Mouse (Mus musculus) lung, postnatal 36 days (tissue): ENCODE measurements at regions not wholly inside any gene's neighbourhood (a gene's known extent, or its start where the extent isn't known, plus 50 kb on each side); places are given as distances from the start of the nearest gene placed in this dataset.

Source experiments
- DNase-seq: peaks from one replicate; pipeline ENCODE4 v3.0.0; 2022; ENCODE audit warnings: mixed read lengths

DNA sequence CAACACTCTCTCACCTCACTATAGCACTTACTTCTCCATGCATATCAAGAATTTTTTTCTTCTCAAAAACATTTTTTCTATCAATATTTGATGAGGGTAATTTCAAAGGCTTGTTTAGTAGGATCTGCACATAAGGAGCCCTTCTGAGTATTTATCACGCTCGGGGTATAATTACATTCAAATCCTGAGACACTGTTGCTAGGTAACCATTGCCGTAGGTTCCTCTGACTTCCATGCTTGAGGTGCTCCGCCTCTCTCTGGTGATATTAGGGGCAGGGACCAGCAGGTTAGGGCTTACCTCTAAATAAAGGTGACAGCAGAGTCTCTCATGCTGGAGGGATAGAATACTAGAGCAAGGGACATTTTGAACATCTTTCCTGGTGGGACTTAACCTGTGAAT, 54.4 kb upstream of the 9630041A04Rik start:
- DNase-seq: no peak

DNA sequence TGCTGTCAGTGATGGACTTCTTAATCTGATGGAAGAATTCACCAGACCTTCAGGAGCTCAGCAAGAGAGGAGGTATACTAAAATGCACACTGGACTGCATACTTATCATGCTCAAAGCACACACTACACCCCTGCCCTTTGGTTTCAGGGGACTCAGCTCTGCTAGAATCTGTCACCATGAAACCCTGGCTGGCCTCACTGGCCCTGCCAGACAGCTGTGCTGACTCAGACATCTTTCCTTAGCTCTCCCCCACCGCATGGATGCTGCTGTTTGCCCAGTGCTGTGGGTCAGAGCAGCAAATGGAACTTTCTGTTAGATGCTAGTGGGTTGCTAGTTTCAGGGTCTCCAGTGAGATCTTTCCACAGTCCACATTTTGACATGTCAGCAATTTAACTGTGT, 64.9 kb upstream of the 9630041A04Rik start:
- no peak for DNase-seq

DNA sequence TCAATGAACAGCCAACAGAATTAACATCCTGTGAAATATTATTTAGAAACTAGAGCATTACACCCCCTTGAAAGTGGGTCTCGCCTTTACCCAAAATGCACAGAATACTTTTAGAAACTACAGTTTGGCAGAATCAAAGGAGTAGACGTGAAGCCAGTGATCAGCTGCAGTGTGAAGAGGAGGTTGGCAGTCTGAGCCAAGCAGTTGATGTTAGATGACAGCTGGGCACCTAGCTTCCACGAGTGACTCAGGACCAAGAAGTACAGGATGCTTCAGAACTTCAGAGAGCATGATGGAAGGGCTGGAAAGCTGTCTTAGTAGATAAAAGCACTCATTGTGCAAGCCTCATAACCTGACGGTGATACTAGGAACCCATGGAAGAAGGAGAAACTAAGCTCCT, 65.6 kb upstream of the 9630041A04Rik start:
- DNase-seq: no peak

DNA sequence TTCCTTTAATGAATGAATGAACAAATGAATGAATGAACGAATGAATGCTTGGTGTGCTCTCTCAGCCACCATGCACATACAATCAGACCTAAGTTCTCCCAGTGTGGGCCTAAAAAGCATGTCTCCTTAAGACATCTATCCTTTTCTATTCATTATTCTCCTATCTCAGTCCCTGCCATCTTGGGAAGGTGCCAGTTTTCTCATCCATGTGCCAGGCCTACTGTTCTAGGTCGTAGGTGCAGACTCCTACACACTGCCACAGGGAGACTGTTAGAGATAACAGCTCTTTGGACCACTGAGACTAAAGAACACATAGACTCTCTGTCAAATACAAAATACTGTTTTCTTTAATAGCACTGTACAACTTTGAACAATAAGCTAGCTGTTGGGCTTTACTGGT, 66.2 kb upstream of the 9630041A04Rik start:
- DNase-seq: no peak

DNA sequence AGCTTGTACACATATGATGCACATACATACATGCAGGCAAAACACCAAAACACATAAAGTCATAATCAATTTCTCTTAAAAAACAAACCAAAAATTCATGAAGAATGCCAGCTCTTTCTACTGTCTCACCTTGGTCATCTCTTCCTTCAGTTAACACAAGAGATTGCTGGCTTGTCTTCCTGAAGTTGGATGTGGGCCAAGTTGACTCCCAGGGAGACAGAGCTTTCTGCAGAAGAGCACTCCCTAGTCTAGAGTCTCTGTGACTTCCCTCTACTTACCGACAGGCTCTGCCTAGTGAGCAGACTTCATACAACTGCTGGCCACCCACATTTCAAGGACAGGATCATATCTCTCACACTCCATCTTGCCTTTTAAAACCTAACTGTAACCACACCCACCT, 70.7 kb upstream of the 9630041A04Rik start:
- no peak for DNase-seq

DNA sequence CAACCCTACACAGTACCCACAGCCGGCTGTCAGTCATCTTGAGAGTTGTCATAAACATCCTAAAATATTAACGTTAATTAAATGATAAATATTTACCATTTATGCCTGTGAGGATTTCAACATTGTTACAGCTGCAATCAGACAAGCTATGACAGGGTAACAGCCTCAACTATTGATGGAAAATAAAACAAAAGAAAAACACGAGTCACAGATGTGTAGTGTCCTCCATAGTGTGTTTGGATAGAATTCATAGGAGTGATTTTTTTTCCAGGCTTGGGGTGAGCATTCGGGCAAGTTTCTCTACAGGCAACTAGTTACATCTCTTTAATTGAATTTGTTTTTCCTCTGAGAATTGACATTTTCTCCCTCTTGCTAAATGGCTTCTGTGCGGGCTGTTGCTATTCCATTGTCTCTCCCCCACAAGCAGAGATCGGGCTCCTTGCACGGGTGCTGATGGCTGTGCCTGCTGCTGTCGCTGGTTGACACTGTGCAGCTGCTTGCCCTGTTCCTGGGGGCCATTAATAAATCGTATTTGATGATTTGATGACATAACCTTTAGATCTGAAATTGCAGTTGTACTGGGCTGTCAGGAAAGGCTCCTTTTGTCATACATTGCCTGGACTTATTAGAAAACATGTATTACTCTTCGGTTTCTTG, 120.6 kb upstream of the 9630041A04Rik start:
- DNase-seq: no peak

DNA sequence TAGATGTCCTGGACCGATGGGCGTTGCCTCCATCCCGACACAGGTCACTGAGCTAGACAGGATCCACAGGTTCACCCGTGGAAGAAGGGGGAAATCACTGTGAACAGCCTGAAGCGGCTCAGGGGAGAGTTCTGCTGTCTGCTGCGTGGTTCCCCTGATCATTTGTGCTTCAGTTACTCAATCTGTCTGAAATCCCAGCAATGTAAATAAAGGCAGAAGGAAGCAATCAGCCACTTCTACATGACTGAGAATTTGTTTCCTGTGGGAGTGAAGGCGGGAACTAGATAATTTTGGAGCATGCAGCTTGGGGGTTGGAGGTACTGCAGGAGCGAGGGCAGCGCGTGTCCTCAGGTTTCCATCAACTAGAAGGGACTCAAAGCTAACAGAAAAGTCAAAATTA, 122.3 kb upstream of the 9630041A04Rik start:
- DNase-seq: peak; percentile 2

DNA sequence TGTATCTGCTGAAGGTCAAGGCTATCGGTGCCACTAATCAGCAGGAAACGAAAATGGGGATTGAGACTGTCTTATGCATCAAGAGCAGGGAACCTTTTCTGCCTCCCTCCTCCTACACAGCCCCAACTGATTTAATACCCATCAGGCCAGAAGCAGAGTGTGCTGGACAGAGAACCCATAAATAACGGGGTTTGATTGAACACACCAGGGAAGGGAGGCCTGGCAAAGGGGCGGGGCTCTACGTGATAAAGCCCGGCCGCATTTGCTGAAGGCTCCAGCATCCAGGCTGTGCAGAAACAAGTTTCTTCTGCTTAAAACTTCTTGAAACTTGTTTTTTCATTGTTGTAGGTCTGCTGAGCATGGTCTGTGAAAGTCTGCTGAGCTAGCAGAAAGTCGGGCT, 127.4 kb upstream of the 9630041A04Rik start:
- DNase-seq: no peak

DNA sequence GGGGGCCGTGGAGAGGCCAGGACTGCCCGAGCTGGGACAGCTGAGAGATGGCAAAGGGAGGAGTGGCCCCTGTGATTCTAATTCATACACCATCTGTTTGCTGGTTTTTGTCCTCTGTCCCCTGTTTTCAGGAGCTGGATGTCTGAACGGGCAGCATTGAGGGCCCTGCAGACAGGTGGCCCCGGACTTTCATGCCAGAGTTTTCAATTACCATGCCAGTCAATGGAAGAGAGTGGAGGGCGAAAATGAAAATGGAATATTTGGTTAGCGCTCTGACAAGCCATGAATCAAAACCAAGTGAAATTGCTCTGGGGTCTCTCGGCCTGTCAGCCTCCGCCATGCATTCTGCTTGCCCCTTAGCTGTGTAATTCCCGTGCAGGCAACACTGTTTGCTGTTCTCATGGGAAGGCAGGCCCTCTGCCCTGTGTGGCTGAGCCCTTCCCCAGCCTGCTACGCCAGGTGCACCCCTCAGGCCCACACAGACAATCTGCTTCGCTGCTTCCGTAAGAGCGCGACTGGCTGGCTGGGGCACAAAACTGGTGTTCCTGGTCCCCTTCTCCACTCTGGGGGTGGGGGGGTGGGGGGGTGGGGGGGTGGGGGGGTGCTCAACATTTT, 127.9 kb upstream of the 9630041A04Rik start:
- DNase-seq: no peak

DNA sequence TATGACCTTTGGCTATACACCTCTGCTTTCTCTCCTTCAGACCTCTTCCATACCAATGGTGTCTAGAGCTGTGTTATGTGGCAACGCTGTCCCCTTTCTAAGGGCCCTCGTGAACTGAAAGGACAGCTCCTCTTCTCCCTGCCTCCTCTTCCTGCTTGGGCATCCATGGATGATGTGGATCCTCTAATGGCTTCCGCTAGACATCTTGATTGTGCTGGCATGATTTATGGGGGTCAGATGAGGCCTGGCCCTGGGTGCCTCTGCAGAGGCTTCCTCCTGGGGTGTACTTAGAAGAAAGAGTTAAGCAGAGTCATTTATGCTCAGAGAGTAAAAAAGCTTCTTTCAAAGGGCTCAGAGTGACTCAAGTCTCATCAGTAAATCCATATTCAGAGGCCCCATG, 131.5 kb upstream of the 9630041A04Rik start:
- DNase-seq: no peak

DNA sequence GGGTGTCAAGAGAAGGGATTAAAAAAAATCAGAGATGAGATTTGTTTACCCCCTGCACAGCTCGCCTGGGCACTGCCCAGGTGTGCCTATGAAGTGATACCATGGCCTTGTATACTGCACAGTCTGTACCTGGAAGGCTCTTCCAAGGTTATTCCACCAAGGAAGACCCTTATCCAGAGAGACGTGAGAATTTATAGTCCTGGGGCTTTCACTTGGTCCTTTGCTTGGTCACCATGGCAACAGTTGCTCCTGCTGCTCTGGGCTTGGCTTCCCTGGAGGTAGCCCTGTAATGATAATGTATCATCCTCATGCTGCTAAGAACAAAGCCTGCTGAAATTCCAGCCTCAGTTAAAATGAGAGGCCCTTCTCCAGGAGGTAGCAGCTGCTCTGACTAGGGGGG, 143.7 kb upstream of the 9630041A04Rik start:
- no peak for DNase-seq

DNA sequence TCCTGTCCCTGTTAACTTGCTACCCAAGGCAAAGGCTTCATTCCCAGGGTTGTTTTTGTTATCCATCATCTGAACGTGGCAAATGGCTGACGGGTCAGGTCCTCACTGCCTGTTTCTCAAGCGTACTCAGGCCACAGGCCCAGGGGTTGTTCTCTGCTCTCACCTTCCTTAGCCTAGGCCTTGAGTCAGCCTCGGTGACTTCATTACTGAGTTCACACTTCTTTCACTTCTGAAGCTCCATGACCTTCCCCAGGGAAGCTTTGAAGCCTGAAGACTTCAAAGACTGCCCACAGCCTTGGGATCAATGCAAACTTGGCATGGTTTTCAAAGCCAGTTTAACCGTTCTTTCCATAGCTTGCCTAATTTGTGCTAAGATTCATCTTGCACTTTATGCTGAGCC, 145.3 kb upstream of the 9630041A04Rik start:
- DNase-seq: no peak

DNA sequence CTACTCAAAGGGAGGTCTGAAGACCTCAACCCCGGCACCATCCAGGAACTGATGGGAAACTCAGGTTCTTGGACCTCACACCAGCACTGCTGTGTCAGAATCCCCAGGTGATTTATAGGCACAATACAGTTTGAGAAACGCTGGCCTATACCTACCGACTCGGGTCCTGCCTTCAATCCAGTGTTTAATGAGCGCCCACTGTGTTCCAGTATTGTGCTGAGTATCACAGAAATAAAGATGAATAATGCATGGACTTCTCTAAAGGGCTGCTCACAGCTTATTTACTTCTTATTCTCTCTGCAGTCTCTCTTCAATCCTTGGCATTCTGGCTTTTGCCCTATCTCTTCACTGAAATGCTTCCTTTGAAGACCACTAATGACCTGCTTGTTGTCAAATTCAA, 146.8 kb upstream of the 9630041A04Rik start:
- DNase-seq: no peak

DNA sequence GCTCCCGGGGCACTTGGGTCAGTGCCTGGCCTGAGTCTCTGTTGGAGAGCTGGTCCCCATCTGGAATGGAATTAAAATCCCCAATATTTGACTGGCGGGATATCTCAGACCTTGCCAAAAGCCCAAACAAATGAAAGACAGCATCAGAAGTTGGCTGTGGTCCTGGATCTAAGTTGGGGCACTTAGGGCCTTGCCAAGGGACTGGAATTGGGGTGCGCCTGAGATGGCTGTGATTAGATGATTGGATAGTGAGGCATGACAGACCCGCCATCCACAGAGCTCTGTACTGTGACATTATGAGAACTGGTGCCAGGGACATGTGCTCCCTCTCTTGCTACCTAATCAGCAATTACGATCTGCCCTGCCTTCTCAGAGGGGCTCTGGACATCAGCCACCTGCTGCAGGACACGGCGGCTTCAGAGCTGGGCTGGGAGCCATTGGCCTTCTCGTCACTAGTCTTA, 151.0 kb upstream of the 9630041A04Rik start:
- DNase-seq: peak; percentile 63

DNA sequence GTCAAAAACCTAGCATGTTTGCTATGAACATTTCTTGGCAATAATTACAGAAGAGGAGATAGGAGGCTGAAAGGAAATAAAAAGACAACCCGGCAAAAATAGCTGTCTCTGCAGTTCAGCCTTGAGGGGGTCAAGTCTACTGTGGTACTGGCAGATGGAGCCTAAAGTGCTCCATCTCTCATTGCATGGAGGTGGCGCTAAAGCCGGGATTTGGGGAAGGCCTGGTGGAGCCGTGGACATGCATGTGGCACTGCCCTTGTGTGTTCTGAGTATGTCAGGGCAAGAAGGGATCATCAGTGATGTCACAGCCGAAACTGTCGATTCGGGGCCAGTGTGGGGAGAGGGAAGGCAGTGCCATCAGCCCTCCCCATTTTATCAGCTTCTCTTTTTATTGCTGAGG, 161.3 kb upstream of the 9630041A04Rik start:
- DNase-seq: no peak

DNA sequence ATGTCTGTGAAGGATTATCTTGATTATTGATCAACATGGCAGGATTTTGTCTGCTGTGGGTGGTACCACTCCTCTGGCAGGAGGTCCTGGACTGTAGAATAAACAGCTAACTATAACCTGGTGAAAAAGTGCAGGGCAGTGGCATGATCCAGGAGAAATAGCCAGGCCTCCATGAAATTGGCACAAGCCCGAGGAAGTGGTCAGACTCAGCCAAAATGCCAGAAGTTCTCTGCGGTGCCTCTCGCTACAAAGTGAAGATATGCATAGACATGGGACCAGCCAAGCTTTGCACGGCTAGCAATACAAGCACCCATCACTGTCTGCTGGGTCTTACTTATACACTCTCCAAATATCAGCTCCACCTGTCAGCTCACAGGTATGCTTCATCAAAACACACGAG, 167.6 kb upstream of the 9630041A04Rik start:
- no peak for DNase-seq

DNA sequence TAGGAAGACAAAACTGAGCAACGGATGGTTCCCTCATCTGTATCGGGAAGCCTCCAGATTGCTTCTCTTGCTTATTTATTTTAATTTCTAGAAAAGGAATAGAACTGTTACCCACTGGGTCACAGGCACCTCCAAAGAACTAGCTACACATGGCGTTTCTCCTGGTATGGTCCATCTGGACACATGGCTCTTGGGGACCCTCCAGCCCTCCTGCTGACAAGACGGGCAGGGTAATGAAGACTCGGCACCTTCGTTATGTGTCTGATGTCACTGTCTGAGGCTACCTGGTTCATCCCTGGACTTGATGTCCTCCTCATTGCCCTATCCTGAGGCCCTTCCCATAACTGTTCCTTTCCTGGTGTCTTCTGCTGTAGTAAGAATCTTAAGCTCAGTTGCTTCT, 170.3 kb upstream of the 9630041A04Rik start:
- DNase-seq: no peak

DNA sequence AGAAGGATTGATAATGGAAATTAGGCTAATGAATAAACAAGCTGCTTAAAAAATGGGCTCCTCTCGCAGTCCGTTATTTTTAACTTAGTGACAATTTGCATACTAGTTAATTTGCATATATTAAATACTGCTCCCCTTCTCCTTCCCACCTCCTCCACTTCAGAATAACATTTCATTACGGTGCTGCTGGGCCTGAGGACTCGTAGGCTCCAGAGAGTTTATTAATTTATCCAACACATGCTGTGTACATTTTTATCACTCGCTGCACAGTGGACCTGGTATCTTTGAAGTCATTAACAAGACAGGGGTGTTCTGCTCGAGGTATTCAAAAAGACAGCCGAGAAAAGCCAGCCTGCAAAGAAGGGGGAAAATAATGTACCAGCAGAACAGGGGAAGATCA, 170.7 kb upstream of the 9630041A04Rik start:
- DNase-seq: no peak

DNA sequence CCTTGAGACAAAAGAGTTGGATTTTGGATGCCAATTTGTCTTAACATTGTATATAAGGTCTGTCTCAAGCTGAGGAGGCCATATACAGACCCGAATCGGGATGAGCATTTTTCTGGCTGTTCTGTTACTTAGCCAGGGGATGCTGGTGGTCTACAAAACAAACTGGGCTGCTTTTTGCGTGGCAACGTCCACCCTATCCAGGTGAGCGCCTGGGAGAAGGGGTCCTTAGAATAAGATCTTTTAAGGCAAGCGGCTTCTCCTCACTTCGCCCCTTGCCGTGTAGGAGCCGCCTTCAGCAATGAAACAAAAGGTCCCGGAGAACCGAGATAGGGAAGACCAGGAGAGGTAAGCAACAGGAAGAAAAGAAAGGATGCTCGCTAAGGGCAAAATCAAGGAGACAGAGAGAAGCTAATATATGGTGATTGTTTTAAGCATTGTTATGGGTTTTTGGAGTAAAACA, 171.2 kb upstream of the 9630041A04Rik start:
- no peak for DNase-seq

DNA sequence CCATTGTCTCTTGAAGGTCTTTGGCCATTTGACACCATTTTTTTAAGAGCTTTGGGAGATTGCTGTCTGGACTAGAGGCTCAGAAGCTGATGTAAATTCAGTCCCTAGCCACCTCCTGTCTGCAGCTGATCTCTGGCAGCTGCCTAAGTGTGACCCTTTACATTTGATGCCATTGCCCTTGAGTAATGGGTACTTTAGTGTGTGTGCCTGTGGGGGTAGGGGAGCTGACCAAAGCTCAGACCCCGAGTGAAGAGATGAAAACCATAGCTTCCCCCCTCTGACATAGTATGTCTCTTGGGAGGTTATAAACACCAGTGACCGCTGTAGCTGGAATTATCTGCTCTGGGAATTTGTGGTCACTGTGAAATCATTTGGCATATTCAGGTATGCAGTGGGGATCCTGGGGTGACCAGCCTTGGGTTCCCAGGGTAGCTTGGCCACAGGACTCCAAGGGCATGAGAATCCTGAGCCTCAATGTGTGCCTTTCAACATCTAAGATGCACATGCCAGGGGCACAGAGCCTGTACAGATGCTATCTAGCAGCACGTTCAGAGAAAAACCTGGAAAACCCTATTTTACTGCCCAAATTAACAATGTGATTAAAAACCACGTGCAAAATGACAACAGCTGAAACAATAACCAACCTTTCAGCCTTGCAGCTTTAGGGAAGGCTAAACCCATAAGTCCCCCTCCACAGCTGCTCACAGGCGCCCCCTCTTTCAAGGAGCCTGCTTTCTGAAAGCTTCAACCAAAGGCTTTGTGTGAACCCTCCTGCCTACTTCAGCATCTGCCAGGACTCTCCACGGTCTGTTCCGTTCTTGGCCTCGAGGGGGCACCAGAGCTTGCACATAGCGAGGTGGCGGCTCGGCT, 171.9 kb upstream of the 9630041A04Rik start:
- peak; percentile 81 for DNase-seq

DNA sequence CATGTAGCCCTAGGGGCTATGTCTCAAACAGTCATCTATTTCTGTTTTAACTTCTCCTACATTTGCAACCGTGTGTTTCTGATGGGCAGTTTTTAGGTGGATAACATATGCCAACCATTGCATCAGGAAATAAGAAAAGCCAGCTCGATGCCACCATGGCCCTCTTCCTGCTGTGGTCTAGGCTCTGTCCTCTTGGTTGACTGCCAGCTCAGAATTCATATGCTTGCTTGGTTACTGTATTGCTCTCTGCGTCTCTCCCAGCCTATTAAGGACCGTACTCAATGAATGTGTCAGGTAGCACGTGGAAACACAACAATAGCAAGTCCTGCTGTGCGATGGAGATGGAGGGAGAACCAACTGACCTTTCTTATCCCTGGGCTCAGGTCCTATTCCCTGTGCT, 174.4 kb upstream of the 9630041A04Rik start:
- no peak for DNase-seq

DNA sequence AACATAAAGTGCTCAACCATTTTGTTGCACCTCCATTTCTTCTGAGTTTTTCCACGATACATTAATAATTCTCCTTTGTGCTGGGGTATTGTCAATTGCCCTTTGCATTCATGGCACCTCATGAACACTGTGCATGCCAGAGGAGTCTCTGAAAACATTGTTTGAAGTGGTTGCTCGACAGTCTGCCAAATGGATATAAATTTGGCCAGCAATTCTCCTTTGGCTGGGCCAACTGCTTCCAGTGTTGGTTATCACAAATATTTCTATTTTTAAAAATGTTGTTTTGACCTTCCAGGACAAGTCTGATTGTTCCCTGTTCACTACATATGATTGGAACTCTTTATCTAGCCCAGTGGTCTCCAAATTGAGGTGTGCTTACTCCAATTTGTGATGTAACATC, 184.1 kb upstream of the 9630041A04Rik start:
- DNase-seq: no peak

DNA sequence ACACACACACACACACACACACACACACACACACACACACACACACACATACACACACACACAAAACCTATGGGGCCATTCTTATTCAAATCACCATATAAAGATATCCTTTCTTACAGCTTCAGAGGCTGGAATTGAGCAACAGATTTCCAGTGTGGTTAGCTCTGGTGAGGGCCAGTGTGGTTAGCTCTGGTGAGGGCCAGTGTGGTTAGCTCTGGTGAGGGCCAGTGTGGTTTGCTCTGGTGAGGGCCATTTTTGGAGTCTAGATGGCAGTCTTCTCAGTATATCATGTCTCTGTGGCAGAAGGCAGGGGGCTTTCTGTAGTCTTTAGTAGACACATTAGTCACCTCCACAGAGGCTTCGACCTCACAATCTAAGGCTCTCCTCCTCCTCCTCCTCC, 191.5 kb upstream of the 9630041A04Rik start:
- peak; percentile 2 for DNase-seq

DNA sequence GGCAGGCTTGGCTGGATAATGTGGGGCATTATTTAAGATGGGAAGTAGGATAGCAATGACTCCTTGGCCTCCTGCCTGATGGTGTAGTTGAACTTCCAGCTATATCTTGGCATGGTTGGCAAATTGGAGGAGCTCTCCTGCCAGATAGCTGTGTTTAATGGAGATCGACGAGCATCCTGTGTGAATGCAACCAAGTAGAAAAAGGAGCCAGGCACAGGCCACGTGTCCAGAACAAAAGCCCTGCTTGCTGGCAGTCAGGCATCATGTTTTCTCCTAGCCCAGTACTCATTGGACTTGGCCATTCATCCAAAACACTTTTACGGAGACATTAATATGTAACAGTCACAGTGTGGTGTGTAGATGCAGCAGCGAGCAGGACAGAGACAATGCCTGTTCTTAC, 211.8 kb upstream of the 9630041A04Rik start:
- no peak for DNase-seq
